Mouse (Mus musculus) regulatory T cell (primary cell): ENCODE results near the gene Sdr39u1.

Source experiments
- in situ Hi-C: fragments of 300-600 bp; cut with MboI, MseI; formaldehyde crosslinking; loops from one replicate; pipeline ENCODE4 v1.15.1; 2025; ENCODE audit warnings: high pct_unique_total_duplicates

The Sdr39u1 gene

GRCm38 (mm10) chr14:55899701-55900413 lies at the start of gene Sdr39u1:
Gene Sdr39u1 (minus strand): TSS chr14:55900293.
- in situ Hi-C loops = loop anchor here (10.0 kb wide), 1 partner anchor 235 kb away; the partner anchor contains the start of gene Mdp1

- in situ Hi-C loops = no loop called here
Observed at GRCm38 (mm10) chr14:55946269-55946969, 46.3 kb upstream of the Sdr39u1 start.

GRCm38 (mm10) chr14:55944575-55944974 lies 44.5 kb upstream of the Sdr39u1 start, which contains the start of gene Cma1:
Gene Cma1 (minus strand): TSS chr14:55944675.
- in situ Hi-C loops = no loop called here

- in situ Hi-C loops = no loop called here
Observed at GRCm38 (mm10) chr14:55943601-55944000, 43.5 kb upstream of the Sdr39u1 start.

- in situ Hi-C loops = no loop called here
Observed at GRCm38 (mm10) chr14:55940070-55940800, 40.1 kb upstream of the Sdr39u1 start.

- in situ Hi-C loops = no loop called here
Observed at GRCm38 (mm10) chr14:55933586-55933985, 33.5 kb upstream of the Sdr39u1 start.

- in situ Hi-C loops = no loop called here
Observed at GRCm38 (mm10) chr14:55929263-55929997, 29.3 kb upstream of the Sdr39u1 start.

- in situ Hi-C loops = no loop called here
Observed at GRCm38 (mm10) chr14:55926847-55927246, 26.8 kb upstream of the Sdr39u1 start.

GRCm38 (mm10) chr14:55922475-55923232 lies 22.6 kb upstream of the Sdr39u1 start:
- in situ Hi-C loops = loop anchor here (5.0 kb wide), 2 partner anchors 45 to 100 kb away; partner anchors contain the start of gene Nfatc4

- in situ Hi-C loops = no loop called here
Observed at GRCm38 (mm10) chr14:55918240-55919082, 18.4 kb upstream of the Sdr39u1 start.

GRCm38 (mm10) chr14:55913406-55913805 lies 13.3 kb upstream of the Sdr39u1 start:
- in situ Hi-C loops = no loop called here

GRCm38 (mm10) chr14:55905518-55905917 lies 5.4 kb upstream of the Sdr39u1 start:
- in situ Hi-C loops = loop anchor here (10.0 kb wide), 1 partner anchor 241 kb away; the partner anchor contains the start of gene Mdp1

GRCm38 (mm10) chr14:55900414-55900755 lies 292 bp upstream of the Sdr39u1 start:
- in situ Hi-C loops = loop anchor here (10.0 kb wide), 1 partner anchor 236 kb away; the partner anchor contains the start of gene Mdp1

- in situ Hi-C loops = no loop called here
Observed at GRCm38 (mm10) chr14:55898947-55899346, 1.1 kb downstream of the Sdr39u1 start.

GRCm38 (mm10) chr14:55897671-55898070 lies 2.4 kb downstream of the Sdr39u1 start:
- in situ Hi-C loops = no loop called here

GRCm38 (mm10) chr14:55886571-55887382 lies 13.3 kb downstream of the Sdr39u1 start:
- in situ Hi-C loops = no loop called here

GRCm38 (mm10) chr14:55885791-55886271 lies 14.3 kb downstream of the Sdr39u1 start:
- in situ Hi-C loops = no loop called here

GRCm38 (mm10) chr14:55885114-55885790 lies 14.8 kb downstream of the Sdr39u1 start:
- in situ Hi-C loops = no loop called here
